8 mouse cellular contexts compared by ENCODE assay signal in genomic region chr12:36155141-36155641, GRCm38 (mm10). TPM values are rescaled to one million over a fixed set of nuclear protein-coding genes. Genes with fewer than 3 reads are reported as not detected.
A peak's percentile ranks its signal among the peaks of the same experiment; 100 is the strongest.
DNase-seq lines count a peak whose midpoint lies in the region; ATAC-seq lines count a peak whose summit lies in the region.

No protein-coding gene starts in this region.

- H3K4me3 ChIP-seq in heart, embryonic 13.5 days = peak overlapping the region; percentile 83
- peak overlapping the region; percentile 84 for H3K4me3 ChIP-seq in liver, embryonic 16.5 days (ENCODE audit: low read depth, low read length)

- H3K4me1 ChIP-seq in heart, embryonic 13.5 days = peaks cover 52% of the 10 kb centered on the region
- peaks cover 18% of the 10 kb centered on the region for H3K4me1 ChIP-seq in liver, embryonic 16.5 days (ENCODE audit: control insufficient read depth, low read depth, low read length)

- 0 out of 2 replicates have a peak, but pooled peaks cover 3% of the 10 kb centered on the region for H3K36me3 ChIP-seq in heart, embryonic 13.5 days
- H3K36me3 ChIP-seq in liver, embryonic 16.5 days (ENCODE audit: control insufficient read depth, insufficient read depth) = no peaks in the 10 kb centered on the region

- H3K4me2 ChIP-seq in heart, embryonic 13.5 days = peak overlapping the region; percentile 75
- H3K4me2 ChIP-seq in liver, embryonic 16.5 days (ENCODE audit: low read depth, low read length) = peak overlapping the region; percentile 83

- no peak for ATAC-seq in heart, embryonic 13.5 days (ENCODE audit: extremely low read depth, insufficient number of reproducible peaks, low FRiP score, low TSS enrichment)
- no peak for ATAC-seq in liver, embryonic 16.5 days (ENCODE audit: low read depth)
- ATAC-seq in erythroid progenitor cell, adult 5-6 weeks (replicated peaks; ENCODE audit: low FRiP score, poor library complexity, severe bottlenecking) = no peak

- H3K27me3 ChIP-seq in heart, embryonic 13.5 days (replicated peaks) = no peaks in the 10 kb centered on the region
- H3K27me3 ChIP-seq in liver, embryonic 16.5 days (ENCODE audit: control insufficient read depth, insufficient read depth, low read depth, low read length) = no peaks in the 10 kb centered on the region

- WGBS in heart, embryonic 13.5 days = 7% methylated on average over 8 of the region's 8 CpGs
- WGBS in liver, embryonic 16.5 days (ENCODE audit: insufficient replicate concordance) = 12% methylated on average over 8 of the region's 8 CpGs

- peak overlapping the region; percentile 93 for H3K9ac ChIP-seq in heart, embryonic 13.5 days
- no peak overlapping the region for H3K9ac ChIP-seq in liver, embryonic 16.5 days (ENCODE audit: low read depth, low read length)

- H3K9me3 ChIP-seq in heart, embryonic 13.5 days = no peaks in the 10 kb centered on the region
- no peaks in the 10 kb centered on the region for H3K9me3 ChIP-seq in liver, embryonic 16.5 days (replicated peaks; ENCODE audit: control insufficient read depth, low read length)

- H3K27ac ChIP-seq in heart, embryonic 13.5 days (replicated peaks) = peak overlapping the region; percentile 93
- no peak overlapping the region for H3K27ac ChIP-seq in liver, embryonic 16.5 days (ENCODE audit: low read length)

- DNase-seq in urinary bladder, postnatal 25 days (ENCODE audit: low spot score) = peak; percentile 15
- DNase-seq in urinary bladder, adult 2 months (ENCODE audit: low spot score) = no peak
- DNase-seq in cerebellum, postnatal 25 days = peak; percentile 40 to 62
- DNase-seq in kidney, postnatal 36 days = peak; percentile 6 to 25
- DNase-seq in retina, embryonic 14.5 days (ENCODE audit: low spot score) = peak; percentile 35

RNA-seq across cellular contexts. Expression of gene Ankmy2, which starts 1.7 kb away (rescaled TPM):
- polyA plus RNA-seq in urinary bladder, adult 2 months (2012; rRNA removed) = 36.2 and 43.3 TPM in 2 replicates
- polyA plus RNA-seq in heart, embryonic 13.5 days (2015; fragmentation: Nextera tagmentation; extraction: Ambion mirVana) = 25.8 and 25.9 TPM in 2 replicates
- 6.9 TPM in 2 replicates for polyA plus RNA-seq in liver, embryonic 16.5 days (2015; fragmentation: Nextera tagmentation; extraction: Ambion mirVana)
- total RNA-seq in erythroid progenitor cell, adult 5-6 weeks (2015; ENCODE audit: low replicate concordance) = 3.6 and 7.5 TPM in 2 replicates
- 3.2 and 10.0 TPM in 2 replicates for total RNA-seq in erythroid progenitor cell, adult 5-6 weeks (2017; ENCODE audit: low replicate concordance)

RNA-seq across cellular contexts. Expression of gene Bzw2, which starts 2.7 kb away (rescaled TPM):
- 70.7 and 72.9 TPM in 2 replicates for polyA plus RNA-seq in urinary bladder, adult 2 months (2012; rRNA removed)
- 201 and 202 TPM in 2 replicates for polyA plus RNA-seq in heart, embryonic 13.5 days (2015; fragmentation: Nextera tagmentation; extraction: Ambion mirVana)
- polyA plus RNA-seq in liver, embryonic 16.5 days (2015; fragmentation: Nextera tagmentation; extraction: Ambion mirVana) = 33.2 and 34.1 TPM in 2 replicates
- total RNA-seq in erythroid progenitor cell, adult 5-6 weeks (2015; ENCODE audit: low replicate concordance) = 18.4 and 28.1 TPM in 2 replicates
- 9.6 and 13.4 TPM in 2 replicates for total RNA-seq in erythroid progenitor cell, adult 5-6 weeks (2017; ENCODE audit: low replicate concordance)
